Mouse (Mus musculus) olfactory bulb, adult 2 months (tissue): ENCODE measurements around the gene Ppm1d.

Source experiments
- CTCF ChIP-seq: fragments of 200-500 bp; IDR thresholded peaks from 2 replicates; pipeline ENCODE4 v1.5.1; 2012; ENCODE audit warnings: low read depth, mild to moderate bottlenecking, low read length, moderate library complexity; ENCODE audit not compliant: insufficient read depth
- POLR2A ChIP-seq: fragments of 200-500 bp; IDR thresholded peaks from 2 replicates; pipeline ENCODE4 v1.6.1; 2012; ENCODE audit warnings: mild to moderate bottlenecking, low read depth, low read length, moderate library complexity; ENCODE audit not compliant: insufficient read depth

GRCm38 (mm10) chr11:85361621-85362020 lies 50.6 kb downstream of the Ppm1d start:
- TF ChIP-seq CTCF (no peak), POLR2A (no peak)
